Mouse (Mus musculus) mesoderm, embryonic 11.5 days (tissue): ENCODE measurements at regions not wholly inside any gene's neighbourhood (a gene's known extent, or its start where the extent isn't known, plus 50 kb on each side); places are given as distances from the start of the nearest gene placed in this dataset.
"Not testable (repeated sequence)": the region's sequence is repeated elsewhere in the genome, so short reads cannot be mapped to it uniquely, and the experiment has no call there.

Experiments
- DNase-seq: peaks from one replicate; pipeline ENCODE4 v3.0.0-alpha.2; 2012; ENCODE audit warnings: low read depth, low spot score

DNA sequence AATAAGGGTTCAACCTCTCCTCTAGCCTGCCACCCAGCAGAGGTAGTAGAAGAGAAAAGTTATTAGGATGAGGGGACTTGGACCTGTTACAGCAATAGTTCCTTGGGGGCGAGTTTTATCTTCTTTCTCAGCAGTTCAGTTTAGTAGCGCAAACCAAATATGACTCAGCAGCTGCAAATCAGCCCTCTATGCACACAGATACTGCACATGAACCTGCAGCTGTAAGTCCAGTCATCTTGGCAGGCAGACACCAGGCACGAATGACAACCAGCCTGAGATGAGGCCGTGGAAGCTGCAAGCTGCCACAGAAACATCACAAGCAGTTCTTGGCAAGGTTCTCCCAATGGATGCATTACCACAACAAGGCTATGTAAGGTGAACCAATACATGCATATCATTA lies 327.0 kb upstream of the Akr1e1 start:
- DNase-seq: no peak

GRCm38 (mm10) chr13:4939849-4940248 lies 330.9 kb upstream of the Akr1e1 start:
- no peak for DNase-seq

DNA sequence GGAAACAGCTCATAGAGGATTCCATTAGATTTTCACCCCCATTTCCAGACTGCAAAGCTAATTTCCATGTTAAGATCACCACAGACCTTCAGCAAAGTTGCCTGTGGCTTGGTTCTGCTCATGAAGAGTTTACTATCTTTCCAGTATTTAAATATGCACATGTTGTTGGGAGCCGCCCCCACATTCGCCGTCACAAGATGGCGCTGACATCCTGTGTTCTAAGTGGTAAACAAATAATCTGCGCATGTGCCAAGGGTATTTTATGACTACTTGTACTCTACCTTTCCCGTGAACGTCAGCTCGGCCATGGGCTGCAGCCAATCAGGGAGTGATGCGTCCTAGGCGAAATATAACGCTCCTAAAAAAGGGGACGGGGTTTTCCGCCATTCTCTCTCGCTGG lies 333.5 kb upstream of the Akr1e1 start:
- DNase-seq: not testable (repeated sequence)

DNA sequence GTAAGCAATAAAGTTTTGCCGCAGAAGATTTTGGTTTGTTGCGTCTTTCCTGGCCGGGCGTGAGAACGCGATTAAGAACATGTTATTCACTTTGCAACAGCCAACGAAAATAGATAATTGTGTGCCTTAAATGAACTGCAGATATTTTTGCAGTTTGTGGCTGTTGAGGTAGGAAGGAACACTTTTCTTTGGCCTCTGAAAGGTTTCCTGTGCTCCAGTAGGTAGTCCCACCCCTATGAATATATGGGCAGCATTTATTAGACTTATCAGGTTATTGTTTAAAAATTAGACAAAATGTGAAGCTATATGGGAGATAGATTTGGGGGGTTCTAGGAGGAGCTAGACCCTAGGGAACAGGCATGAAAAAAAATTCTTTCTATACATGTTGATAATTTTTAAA lies 334.1 kb upstream of the Akr1e1 start:
- DNase-seq: no peak

DNA sequence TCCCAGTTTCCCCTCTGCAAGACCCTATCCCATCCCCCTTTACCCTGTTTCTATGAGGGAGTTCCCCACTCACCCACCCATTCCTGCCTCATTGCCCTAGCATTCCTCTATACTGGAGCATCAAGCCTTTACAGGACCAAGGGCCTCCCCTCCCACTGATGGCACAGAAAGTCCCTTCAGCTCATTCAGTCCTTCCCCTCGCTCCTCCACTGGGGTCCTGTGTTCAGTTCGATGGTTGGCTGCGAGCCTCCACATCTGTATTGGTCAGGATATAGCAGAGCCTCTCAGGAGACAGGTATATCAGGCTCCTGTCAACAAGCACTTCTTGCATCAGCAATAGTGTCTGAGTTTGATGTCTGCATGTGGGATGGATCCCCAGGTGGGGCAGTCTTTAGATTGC lies 346.4 kb upstream of the Akr1e1 start:
- DNase-seq: no peak

DNA sequence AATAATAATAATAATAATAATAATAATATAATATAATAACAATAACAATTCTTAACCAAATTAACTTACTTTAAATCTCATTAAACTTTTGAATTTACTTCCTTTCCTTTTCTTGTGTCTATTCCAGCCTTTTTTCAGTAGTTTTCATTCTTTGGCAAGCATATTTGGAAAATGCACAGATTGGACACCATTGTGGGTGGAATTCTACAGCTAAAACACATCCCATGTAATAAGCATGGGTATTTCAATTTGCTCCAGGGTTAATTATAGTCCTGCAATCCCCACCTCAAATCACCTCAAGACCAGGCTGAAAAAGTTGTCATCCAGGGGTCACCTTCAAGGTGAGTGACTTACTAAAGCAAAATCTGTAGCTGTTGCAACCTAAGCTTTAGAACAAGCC lies 355.9 kb upstream of the Akr1e1 start:
- no peak for DNase-seq

DNA sequence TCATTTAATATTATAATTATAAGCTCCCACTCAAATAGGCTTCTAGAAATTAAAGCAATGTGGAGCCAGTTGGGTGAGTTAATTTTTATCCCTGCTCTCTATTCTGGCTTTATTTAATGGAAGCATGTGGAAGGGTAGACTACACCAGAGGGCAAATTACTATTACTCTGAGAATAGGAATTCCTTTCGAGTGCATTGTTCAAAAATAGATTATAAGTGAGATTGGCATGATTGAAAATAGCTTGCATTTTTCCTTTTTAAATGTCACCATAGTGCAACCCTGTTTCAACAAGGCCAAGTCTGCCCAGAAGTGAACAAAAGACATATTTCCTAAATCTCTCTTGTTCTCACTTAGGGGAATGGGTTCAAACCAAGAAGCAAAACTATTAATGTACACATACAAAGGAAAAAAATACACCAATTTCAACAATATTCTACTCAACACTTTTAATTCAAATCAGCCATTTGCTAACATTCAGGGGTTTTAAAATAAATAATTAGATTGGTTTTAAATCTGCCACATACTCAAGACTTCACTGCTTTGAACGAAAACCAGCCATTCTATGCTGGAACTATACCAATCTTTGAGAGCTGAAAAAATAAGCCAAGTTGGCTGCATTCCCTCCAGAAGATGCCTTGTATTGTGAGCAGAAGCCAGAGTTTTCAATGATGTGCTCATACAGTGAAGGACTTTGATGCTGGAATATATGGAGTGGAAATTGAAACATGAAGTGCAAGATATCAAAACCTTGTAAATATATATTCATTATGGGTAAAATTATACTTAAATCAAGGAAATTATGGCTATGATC lies 361.3 kb upstream of the Akr1e1 start:
- no peak for DNase-seq

- peak; percentile 21 for DNase-seq
Measured at GRCm38 (mm10) chr13:4971472-4972067, 362.6 kb upstream of the Akr1e1 start.

GRCm38 (mm10) chr13:4992876-4993275 lies 383.9 kb upstream of the Akr1e1 start:
- no peak for DNase-seq

GRCm38 (mm10) chr13:5008296-5008695 lies 399.3 kb upstream of the Akr1e1 start:
- DNase-seq: no peak

DNA sequence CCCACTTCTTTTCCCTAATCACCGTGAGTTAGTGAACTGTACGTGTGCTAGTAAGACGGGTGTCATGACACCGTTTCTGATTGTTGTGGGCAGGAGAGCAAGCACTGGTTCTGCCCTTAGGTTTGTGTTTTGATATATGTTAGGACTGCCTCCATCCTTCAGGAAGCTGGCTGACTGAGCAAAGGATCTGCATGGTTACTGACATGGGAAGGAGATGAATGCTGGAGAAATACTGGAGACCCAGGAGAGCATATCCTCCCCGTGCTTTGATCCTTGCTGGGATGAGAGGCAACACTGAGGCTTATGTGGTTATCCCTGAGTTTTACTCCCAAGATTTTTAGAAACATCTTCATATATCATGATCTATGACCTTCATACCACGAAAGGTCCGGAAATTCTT lies 413.5 kb upstream of the Akr1e1 start:
- no peak for DNase-seq

DNA sequence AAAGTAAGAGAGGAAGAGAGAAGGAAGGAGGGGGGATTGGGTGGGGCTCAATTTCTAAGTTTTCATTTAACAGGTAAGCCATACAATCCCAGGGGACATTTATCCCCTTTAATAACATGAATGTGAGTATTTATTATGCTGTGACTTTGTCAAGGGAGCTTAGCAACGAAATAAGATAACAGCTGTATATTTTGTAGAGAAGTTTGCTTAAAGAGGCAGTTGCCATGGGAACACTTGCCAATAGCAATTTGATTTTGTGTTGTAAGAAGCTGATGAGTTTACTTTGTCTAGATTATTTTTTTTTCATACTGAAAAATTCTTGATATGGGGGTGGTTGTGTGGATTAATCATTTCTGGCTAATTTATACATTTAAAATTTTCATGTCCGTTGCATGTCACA lies 450.9 kb upstream of the Akr1e1 start:
- DNase-seq: no peak

DNA sequence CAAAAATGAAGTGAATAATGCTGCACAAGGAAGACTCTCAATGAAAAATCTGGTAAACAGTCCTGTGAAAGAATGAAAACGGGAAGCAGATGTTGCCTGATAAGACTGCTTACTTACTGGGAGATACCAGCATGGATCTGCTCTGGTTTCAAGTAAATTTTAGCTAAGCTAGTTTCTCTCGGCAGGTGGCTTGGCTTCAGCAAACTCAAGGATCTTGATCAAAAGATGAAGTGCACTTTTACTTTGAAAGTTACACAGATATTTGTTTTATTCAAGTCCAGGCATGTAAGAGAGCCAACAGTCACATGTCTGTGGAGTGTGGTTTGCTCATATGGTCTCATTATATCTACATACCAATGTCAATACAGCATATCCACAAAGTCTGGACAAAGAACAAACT lies 451.5 kb upstream of the Akr1e1 start:
- no peak for DNase-seq

DNA sequence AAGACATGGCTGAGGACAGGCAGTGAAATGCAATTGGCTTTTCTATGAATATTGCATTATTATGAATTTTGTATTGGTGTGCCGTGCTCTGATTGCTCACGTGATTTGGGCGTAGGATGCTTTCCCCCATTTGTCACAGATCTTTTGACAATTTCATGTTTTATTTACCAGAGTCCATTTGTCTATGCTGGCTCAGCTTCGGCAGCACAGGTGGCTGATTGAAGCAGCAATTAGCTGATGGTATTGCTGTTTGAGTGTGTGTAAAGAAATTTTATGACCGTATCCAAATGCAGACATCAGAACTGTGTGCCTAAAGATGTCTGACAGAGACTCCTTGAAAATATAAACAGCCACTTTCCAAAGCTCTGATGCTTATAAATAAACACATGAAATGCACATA lies 498.5 kb upstream of the Akr1e1 start:
- no peak for DNase-seq

DNA sequence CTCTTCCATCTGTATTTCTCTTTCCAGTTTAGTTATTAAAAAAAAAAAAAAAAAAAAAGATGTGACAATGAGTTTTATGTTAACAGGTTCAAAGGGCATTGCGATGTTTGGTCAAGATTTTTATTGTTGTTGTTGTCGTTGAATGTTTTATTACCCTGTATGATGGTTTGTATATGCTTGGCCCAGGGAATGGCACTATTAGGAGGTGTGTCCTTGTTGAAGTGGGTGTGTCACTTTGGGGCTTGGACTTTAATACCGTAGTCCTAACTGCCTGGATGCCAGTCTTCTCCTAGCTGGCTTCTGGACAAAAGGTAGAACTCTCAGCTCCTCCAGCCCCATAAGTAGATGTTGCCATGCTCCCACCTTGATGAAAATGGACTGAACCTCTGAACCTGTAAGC lies 545.9 kb upstream of the Akr1e1 start:
- DNase-seq: no peak

- DNase-seq: peak; percentile 48
Measured at GRCm38 (mm10) chr13:5159765-5160684, 551.1 kb upstream of the Akr1e1 start.

GRCm38 (mm10) chr13:5166716-5167115 lies 557.7 kb upstream of the Akr1e1 start:
- no peak for DNase-seq

- DNase-seq: peak; percentile 14
Measured at GRCm38 (mm10) chr13:5178996-5179395, 570.0 kb upstream of the Akr1e1 start.

GRCm38 (mm10) chr13:5179552-5179951 lies 570.6 kb upstream of the Akr1e1 start:
- no peak for DNase-seq

DNA sequence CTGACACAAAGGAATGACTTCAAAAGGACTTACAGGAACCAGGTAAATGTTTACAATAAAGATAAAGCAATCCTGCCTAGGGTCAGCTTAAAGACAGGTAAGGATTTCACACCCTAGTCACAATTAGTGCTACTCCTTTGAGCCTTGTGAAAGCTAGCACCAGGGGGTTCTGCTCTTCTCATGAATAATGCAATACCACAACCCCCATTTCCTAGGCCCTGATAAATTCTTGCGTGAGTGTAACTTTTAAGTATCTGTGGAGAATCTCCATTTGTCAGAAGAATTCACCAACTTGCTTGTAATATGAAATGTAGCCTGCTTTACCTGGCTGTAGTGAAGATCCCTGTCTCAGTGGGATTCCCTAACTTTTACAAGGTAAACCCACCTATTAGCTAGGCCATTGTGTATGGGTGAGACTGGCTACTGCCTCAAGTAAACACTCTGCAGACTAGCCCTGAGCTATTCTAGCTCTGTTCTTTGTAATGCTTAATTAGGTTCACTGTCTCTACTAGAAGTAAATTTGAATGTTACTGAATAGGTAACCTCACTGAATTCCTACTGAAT lies 576.3 kb upstream of the Akr1e1 start:
- DNase-seq: not testable (repeated sequence)

- peak; percentile 47 for DNase-seq
Measured at GRCm38 (mm10) chr13:5202736-5203135, 593.8 kb upstream of the Akr1e1 start.

GRCm38 (mm10) chr13:5204143-5204542 lies 595.2 kb upstream of the Akr1e1 start:
- no peak for DNase-seq
